Mouse (Mus musculus) embryo, embryonic 11.5 days (tissue): ENCODE results near the gene Nme2.
A peak's percentile ranks its signal among the peaks of the same experiment; 100 is the strongest.

Experiments
- DNase-seq: peaks from one replicate; pipeline ENCODE4 v3.0.0-alpha.2; 2012; ENCODE audit warnings: low read depth, low spot score

The Nme2 gene

GRCm38 (mm10) chr11:93956159-93956558 is at the start of gene Nme2:
Gene Nme2, minus strand, starts transcription at chr11:93956259.
- DNase-seq, result no peak

- no peak for DNase-seq
Observed at GRCm38 (mm10) chr11:94003346-94003745, 47.3 kb upstream of the Nme2 start.

- no peak for DNase-seq
Observed at GRCm38 (mm10) chr11:93999276-93999675, 43.2 kb upstream of the Nme2 start.

- DNase-seq, result no peak
Observed at GRCm38 (mm10) chr11:93997141-93997775, 41.2 kb upstream of the Nme2 start.

GRCm38 (mm10) chr11:93996306-93997140 is 40.5 kb upstream of the Nme2 start:
- peak; percentile 44 for DNase-seq

- DNase-seq, result peak; percentile 92
Observed at GRCm38 (mm10) chr11:93995720-93996305, 39.8 kb upstream of the Nme2 start, which contains the start of gene Spag9. Gene Spag9, plus strand, starts transcription at chr11:93996091.

- peak; percentile 22 for DNase-seq
Observed at GRCm38 (mm10) chr11:93995111-93995719, 39.2 kb upstream of the Nme2 start.

GRCm38 (mm10) chr11:93994531-93994930 is 38.5 kb upstream of the Nme2 start:
- DNase-seq, result no peak

- no peak for DNase-seq
Observed at GRCm38 (mm10) chr11:93988328-93989062, 32.4 kb upstream of the Nme2 start.

GRCm38 (mm10) chr11:93987625-93988327 is 31.7 kb upstream of the Nme2 start:
- DNase-seq, result no peak

GRCm38 (mm10) chr11:93987026-93987425 is 31.0 kb upstream of the Nme2 start:
- DNase-seq, result no peak

GRCm38 (mm10) chr11:93986298-93986697 is 30.2 kb upstream of the Nme2 start:
- DNase-seq, result no peak

- no peak for DNase-seq
Observed at GRCm38 (mm10) chr11:93985265-93985664, 29.2 kb upstream of the Nme2 start.

- DNase-seq, result no peak
Observed at GRCm38 (mm10) chr11:93984619-93985018, 28.6 kb upstream of the Nme2 start.

- DNase-seq, result no peak
Observed at GRCm38 (mm10) chr11:93979502-93980049, 23.5 kb upstream of the Nme2 start.

GRCm38 (mm10) chr11:93972951-93973350 is 16.9 kb upstream of the Nme2 start:
- no peak for DNase-seq

- no peak for DNase-seq
Observed at GRCm38 (mm10) chr11:93969799-93970198, 13.7 kb upstream of the Nme2 start.

GRCm38 (mm10) chr11:93969171-93969570 is 13.1 kb upstream of the Nme2 start:
- DNase-seq, result no peak

GRCm38 (mm10) chr11:93968848-93969128 is 12.7 kb upstream of the Nme2 start:
- DNase-seq, result no peak

- DNase-seq, result peak; percentile 97
Observed at GRCm38 (mm10) chr11:93968005-93968847, 12.2 kb upstream of the Nme2 start, which contains the start of the genes Gm20390 and Nme1. Gene Gm20390, minus strand, starts transcription at chr11:93968293. Gene Nme1, minus strand, starts transcription at chr11:93968521.
